Mouse (Mus musculus): ENCODE measurements around the gene B230104I21Rik.

Gene B230104I21Rik

DNA sequence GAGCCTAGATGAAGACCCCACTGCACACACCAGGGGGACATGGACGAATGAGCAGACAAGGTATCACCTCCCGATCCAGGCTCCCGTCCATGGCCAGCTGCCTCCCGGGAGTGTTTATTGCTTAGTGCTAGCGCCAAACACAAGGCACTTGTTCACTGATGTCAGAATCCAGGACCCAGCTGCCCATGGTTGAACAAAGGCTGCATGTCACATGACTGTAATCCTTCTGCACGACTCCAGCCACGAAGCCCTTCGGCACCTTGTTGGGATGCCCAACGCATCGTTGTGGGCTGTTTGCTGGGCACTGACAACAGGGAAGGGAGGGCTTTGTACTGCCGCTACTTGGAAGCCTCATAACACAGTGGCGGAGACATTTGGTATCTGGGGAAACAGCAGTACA is at the start of gene B230104I21Rik:
Gene B230104I21Rik, plus strand, starts transcription at position 367 of the 400 bp plus-strand sequence.
- DNase-seq (ENCODE audit: low read depth, low spot score) = no peak

DNA sequence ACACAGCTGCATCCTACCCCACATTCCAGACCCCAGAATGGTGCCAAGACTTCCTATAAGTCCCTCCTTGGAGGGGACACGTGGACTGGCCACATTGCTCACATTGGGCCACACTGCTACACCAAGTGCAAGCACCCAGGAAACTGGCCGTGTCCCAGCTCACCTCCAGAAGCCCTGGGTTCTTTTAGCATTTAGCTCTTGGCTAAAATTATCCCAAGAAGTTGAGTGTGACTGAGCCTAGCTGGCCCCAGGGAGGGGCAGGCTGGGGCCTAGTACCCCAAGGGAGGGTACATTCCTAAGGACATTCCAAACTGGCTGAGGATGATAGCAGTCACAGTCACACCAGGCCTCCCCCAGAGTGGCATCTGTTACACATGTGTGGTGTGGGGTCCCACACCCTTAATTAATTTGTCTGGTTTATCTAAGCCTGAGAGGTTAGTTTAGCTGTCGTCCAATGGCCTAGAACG is 42.2 kb upstream of the B230104I21Rik start:
- DNase-seq (ENCODE audit: low read depth, low spot score) = no peak

- no peak for DNase-seq (ENCODE audit: low read depth, low spot score)
These were observed 41.6 kb upstream of the B230104I21Rik start for GRCm38 (mm10) chr4:154294262-154294731.

DNA sequence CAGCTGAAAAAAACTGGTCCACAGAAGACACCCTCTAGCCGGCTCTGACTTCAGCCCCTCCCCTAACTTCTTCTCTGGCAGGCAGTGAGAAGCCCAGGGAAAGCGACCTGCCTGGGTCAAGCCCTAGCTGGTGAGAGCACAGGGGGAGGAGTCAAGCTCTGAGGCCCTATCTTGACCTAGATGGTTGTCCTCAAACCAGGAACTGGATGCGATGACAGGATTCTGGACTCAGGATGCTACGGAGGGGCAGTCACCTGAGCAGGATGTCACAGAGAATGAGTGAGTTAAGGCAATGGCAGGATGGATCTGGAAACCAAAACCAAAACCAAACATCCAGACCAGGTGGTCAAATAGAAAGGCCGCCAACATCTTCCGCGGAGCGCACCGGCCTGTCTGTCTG is 38.2 kb upstream of the B230104I21Rik start:
- DNase-seq (ENCODE audit: low read depth, low spot score) = no peak

DNA sequence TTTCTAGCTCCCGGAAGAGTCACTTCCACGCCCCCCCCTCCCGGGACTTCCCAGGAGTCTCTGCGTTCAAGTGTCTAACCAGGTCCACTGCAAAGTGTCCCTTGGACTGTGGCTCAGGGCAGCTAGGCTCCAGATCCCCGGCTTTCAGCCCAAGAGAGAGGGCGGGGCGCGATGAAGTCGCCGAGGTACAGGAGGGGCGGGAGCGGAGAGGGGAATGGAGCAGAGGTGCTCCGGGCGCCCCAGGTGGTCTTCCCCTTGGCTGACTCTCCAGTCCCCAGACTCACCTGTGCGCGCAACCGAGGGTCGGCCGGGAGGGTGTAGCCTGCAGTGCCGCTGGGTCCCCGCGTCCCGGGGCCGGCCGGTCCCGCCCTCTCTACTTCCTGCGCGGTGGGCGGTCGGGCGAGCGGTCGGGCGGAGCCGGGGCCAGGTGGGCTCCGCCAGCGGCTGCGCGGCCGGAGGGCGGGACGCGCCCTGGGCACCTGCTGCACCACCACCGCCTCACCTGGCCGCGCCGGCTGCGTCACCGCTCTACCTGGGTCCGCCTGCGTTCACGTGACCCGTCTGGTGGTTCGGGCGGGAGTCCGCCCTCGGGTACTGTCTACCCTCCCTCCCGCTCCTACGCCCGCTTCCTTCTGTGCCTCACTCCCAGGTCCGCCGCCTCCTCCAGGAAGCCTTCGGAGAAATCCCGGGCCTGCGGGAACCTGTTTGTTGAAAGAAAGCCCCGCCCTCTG is 36.2 kb upstream of the B230104I21Rik start:
- no peak for DNase-seq (ENCODE audit: low read depth, low spot score)

DNA sequence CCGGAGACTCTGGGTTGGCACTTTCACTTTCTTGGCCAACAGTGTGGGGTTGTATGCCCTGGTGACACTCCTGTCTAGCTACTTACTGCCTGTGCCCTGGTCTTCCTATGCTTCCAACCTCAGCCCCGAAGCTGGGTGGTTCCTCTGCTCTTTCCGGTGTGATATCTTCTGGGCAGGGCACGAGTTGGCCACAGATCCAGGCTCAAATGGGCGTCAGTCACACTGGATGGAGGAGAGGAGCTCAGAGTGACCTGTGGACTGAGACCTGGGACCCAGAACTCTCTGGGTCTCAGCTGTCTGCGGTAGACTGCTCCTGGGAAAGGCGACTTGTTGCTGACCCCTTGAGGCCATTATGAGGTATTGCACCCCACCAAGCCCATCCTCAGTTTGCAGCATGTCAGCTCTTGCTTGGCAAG is 34.5 kb upstream of the B230104I21Rik start, which contains the start of gene Arhgef16:
Gene Arhgef16, minus strand, starts transcription at position 211 of the 416 bp plus-strand sequence.
- DNase-seq (ENCODE audit: low read depth, low spot score) = peak; percentile 52

- DNase-seq (ENCODE audit: low read depth, low spot score) = no peak
These were observed 26.8 kb upstream of the B230104I21Rik start for GRCm38 (mm10) chr4:154309131-154309530.

DNA sequence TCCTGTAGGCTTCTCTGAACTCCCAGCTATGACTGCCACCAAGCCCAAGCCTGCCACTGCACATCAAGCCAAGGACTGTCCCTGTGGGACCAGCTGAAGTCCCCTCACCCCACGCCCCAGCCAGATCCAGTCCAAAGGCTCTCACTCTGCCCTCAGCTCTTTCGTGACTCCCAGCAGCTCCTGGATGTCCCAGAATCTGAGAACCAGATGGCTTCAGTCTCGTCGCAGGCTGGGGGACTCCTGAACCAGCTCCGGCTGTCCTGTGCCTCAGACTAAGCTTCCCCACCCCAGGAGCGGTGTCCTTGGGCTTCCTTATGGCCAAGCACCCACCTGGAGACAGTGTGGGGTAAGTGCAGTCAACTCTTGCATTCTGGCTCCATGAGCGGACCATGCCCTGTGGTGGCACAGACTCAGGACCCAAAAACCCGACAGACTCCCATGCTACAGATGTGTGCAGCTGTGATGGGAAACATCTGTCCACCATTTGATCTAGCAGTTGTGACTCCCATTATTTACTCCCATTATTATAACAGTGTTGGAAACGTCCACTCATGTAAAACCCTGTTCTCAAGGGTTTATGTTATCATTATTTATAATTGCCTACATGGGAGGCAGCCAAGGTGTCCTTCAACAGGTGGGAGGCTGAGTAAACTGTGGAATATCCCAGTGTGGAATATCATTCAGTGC is 25.2 kb upstream of the B230104I21Rik start:
- no peak for DNase-seq (ENCODE audit: low read depth, low spot score)

DNA sequence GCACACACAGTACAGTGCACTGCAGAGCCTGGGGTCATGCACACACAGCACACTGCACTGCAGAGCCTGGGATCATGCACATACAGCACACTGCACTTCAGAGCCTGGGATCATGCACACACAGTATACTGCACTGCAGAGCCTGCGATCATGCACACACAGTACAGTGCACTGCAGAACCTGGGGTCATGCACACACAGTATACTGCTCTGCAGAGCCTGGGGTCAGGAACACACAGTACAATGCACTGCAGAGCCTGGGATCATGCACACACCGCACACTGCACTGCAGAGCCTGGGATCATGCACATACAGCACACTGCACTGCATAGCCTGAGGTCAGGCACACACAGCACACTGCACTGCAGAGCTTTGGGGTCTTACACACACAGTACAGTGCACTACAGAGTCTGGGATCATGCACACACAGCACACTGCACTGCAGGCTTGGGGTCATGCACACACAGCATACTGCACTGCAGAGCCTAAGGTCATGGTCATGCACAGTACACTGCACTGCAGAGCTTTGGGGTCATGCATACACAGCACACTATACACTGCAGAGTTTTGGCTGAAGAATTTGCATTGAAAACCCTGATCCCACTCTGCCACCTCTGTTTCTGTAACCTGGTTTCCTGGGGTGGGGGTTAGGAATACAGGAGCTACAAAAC is 23.6 kb upstream of the B230104I21Rik start:
- no peak for DNase-seq (ENCODE audit: low read depth, low spot score)

DNA sequence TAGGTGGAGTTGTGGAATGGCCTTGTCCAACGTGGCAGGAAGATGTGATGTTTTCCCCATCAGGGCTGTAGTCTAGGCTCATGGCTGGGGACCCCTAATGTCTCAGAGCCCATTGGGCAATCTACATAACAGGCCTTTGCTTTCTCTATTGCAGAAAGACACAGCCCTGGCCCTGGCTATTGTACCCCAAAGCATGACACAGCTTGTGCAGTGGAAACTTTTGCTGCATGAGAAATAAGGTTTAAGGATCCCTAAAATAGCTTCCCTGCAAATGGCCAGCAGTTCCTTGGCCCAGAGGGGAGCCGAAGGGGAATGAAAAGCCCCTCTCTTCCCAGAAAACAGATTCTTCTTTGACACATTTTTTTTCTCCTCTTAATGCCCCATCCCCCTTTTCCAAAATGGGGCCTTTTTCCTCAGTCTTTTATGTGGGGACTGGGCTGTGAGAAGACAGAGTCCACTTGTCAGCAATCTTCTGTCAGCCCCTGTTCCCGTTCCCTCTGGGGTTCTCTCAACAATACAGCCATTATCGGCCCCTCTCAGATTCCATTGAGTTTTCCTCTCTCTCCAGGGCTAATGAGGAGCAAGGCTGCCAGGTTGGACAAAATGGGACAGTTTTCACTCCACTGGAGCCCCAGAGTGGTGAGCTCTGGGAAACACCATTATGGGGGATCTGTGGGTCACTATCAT is 22.8 kb upstream of the B230104I21Rik start:
- no peak for DNase-seq (ENCODE audit: low read depth, low spot score)

- no peak for DNase-seq (ENCODE audit: low read depth, low spot score)
These were observed 22.3 kb upstream of the B230104I21Rik start for GRCm38 (mm10) chr4:154313622-154313967.

DNA sequence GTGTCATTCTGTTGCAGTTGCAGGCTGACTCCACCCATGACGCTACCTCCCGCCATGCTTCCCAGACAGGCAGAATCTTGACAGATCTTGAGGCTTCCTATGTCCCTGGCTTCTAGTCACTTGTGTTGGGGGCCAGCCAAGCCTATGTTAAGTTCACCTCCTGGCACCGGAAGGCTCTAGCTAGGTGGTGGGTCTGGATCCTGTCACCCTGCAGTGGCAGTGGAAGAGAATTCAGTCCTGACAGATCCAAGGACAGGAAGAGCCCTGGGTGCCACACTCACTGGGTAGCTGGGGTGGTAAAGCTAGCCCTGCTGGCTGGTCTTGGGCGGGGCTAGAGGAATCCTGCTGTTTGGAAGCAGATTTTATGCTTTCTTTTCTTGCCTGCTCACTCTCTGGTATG is 10.5 kb upstream of the B230104I21Rik start:
- DNase-seq (ENCODE audit: low read depth, low spot score) = no peak

DNA sequence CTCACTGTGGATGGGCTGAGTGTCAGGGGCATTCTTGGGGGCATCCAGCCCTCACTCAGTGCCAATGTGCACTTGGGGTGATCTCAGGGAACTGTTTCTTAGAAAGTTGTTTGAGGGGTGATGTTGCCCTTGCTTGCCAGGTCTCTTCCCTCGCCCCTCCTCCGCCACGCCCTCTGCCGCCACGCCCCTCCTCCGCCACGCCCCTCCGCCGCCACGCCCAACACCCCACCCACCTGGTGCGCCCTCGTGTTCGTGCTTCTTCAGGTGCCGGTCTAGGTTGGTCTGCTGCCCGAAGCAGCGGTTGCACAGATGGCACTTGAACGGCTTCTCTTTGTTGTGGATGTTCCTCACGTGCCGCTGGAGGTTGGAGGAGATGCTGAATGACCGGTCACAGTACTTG is 7.5 kb upstream of the B230104I21Rik start:
- no peak for DNase-seq (ENCODE audit: low read depth, low spot score)

- DNase-seq (ENCODE audit: low read depth, low spot score) = peak; percentile 74
These were observed 7.1 kb upstream of the B230104I21Rik start for GRCm38 (mm10) chr4:154328836-154329235.

- DNase-seq (ENCODE audit: low read depth, low spot score) = no peak
These were observed 5.9 kb upstream of the B230104I21Rik start for GRCm38 (mm10) chr4:154330001-154330400.

GRCm38 (mm10) chr4:154331271-154331670 is 4.7 kb upstream of the B230104I21Rik start:
- DNase-seq (ENCODE audit: low read depth, low spot score) = no peak

- no peak for DNase-seq (ENCODE audit: low read depth, low spot score)
These were observed 2.6 kb upstream of the B230104I21Rik start for GRCm38 (mm10) chr4:154333300-154333699.

- no peak for DNase-seq (ENCODE audit: low read depth, low spot score)
These were observed 1.1 kb upstream of the B230104I21Rik start for GRCm38 (mm10) chr4:154334699-154335402.

GRCm38 (mm10) chr4:154336650-154337049 is 723 bp downstream of the B230104I21Rik start:
- DNase-seq (ENCODE audit: low read depth, low spot score) = no peak

DNA sequence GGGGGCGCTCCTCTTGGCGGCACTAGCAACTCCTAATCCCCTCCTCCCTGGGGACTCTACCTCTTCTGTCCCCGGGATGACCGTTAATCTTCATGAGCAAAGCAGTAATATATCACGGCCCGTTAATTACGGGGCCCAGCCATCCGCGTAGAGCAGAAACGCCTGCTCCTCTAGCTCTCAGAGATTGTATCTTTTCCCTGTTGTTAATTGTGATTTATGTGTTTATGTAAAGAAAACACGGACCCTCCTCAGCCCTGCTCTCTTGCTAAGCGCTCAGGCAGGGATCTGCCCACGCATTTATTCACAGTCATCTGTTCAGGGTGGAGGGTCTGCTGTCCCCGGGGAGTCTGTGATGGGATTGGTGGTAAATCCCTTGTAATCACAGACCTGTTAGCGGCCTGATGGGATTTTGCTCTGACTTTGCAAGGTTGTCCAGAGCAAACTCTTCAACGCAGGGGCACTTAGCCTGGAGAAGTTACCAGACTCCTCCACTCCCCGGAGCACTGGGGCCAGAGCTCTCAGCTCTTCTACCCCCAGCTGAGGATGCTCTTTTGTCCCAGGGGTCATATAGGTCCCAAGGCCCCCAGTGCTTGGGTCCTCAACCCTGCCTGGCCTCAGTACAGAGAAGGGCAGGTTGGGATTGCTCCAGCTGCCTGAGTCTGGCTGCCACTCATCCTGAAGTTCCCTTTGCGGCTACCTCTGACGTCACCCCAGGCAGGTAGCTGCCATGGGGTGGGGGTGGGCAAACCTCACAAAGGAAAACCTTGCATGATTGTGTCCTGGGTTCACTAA is 11.0 kb downstream of the B230104I21Rik start:
- no peak for DNase-seq (ENCODE audit: low read depth, low spot score)

Measured in embryo, embryonic 11.5 days (tissue).